Mouse (Mus musculus) CH12.LX (cell line): ENCODE results near the gene Snai1. TPM values are rescaled to one million over a fixed set of nuclear protein-coding genes. Genes with fewer than 3 reads are reported as not detected.

Source experiments
- DNase-seq: peaks from one replicate; pipeline ENCODE4 v3.0.0-alpha.2; 2013; ENCODE audit errors: extremely low read depth
- H3K27ac ChIP-seq: 2 replicates; pipeline ENCODE4 v1.5.1; 2012; ENCODE audit warnings: low read depth, mild to moderate bottlenecking, control low read depth, moderate library complexity; ENCODE audit not compliant: insufficient read depth
- H3K27me3 ChIP-seq: replicated peaks from 2 replicates; pipeline ENCODE3; 2012; ENCODE audit warnings: inconsistent platforms
- H3K36me3 ChIP-seq, 2 experiments: replicated peaks in 1 of 2; 2 replicates each; pipeline versions ENCODE3 to v1.6.1; 2012; ENCODE audit warnings: inconsistent platforms in 1 of 2, low read length in 1 of 2, mild to moderate bottlenecking in 1 of 2, mixed read lengths in 1 of 2, moderate library complexity in 1 of 2; ENCODE audit not compliant: control insufficient read depth in 1 of 2, insufficient read depth in 1 of 2
- H3K4me1 ChIP-seq, 2 experiments: 2 replicates each; pipeline ENCODE4 v1.6.1; 2012; ENCODE audit warnings: inconsistent platforms in 1 of 2, moderate library complexity in 1 of 2; ENCODE audit not compliant: insufficient read depth in 2 of 2, control insufficient read depth in 1 of 2
- H3K4me2 ChIP-seq: 2 replicates; pipeline ENCODE4 v1.6.1; 2012; ENCODE audit warnings: low read depth, mild to moderate bottlenecking, control low read depth; ENCODE audit not compliant: poor library complexity, insufficient read depth, severe bottlenecking
- H3K4me3 ChIP-seq, 3 experiments: fragments of 150-350 bp in 1 of 3; sonication (generic) in 1 of 3; replicated peaks in 1 of 3; 2 replicates each; pipeline versions ENCODE3 to v1.5.1; 2011 to 2012; ENCODE audit warnings: low read depth in 2 of 3, low read length in 2 of 3, mild to moderate bottlenecking in 2 of 3, moderate library complexity in 2 of 3, control low read depth in 1 of 3, improper control_type of control experiment in 1 of 3, inconsistent platforms in 1 of 3, mixed read lengths in 1 of 3; ENCODE audit not compliant: poor library complexity in 1 of 3
- H3K79me2 ChIP-seq: replicated peaks from 2 replicates; pipeline ENCODE4 v1.6.1; 2012; ENCODE audit warnings: mild to moderate bottlenecking, moderate library complexity; ENCODE audit not compliant: control insufficient read depth, poor library complexity, insufficient read depth, severe bottlenecking; ENCODE audit errors: extremely low read depth
- H3K9ac ChIP-seq: 2 replicates; pipeline ENCODE4 v1.6.1; 2012; ENCODE audit warnings: low read depth, mild to moderate bottlenecking, control low read depth, moderate library complexity; ENCODE audit not compliant: insufficient read depth
- H3K9me3 ChIP-seq: replicated peaks from 2 replicates; pipeline ENCODE3; 2012; ENCODE audit warnings: low read length, inconsistent platforms, mixed read lengths
- BHLHE40 ChIP-seq: IDR thresholded peaks from 2 replicates; pipeline ENCODE4 v1.6.1; 2011; ENCODE audit warnings: mild to moderate bottlenecking, low read depth, low read length, improper control_type of control experiment
- E2F4 ChIP-seq: IDR thresholded peaks from 2 replicates; pipeline ENCODE4 v1.6.1; 2011; ENCODE audit warnings: low read depth, low read length, improper control_type of control experiment; ENCODE audit not compliant: insufficient replicate concordance
- EP300 ChIP-seq: IDR thresholded peaks from 2 replicates; pipeline ENCODE4 v1.6.1; 2011; ENCODE audit warnings: low read length, improper control_type of control experiment
- ETS1 ChIP-seq: conservative IDR thresholded peaks from 2 replicates; pipeline ENCODE4 v1.6.1; 2012; ENCODE audit warnings: low read depth, mild to moderate bottlenecking, inconsistent platforms, low read length, improper control_type of control experiment, moderate library complexity
- GABPA ChIP-seq: IDR thresholded peaks from 2 replicates; pipeline ENCODE4 v1.6.1; 2012; ENCODE audit warnings: low read depth, low read length, improper control_type of control experiment, inconsistent platforms; ENCODE audit not compliant: insufficient replicate concordance
- IRF4 ChIP-seq: IDR thresholded peaks from 2 replicates; pipeline ENCODE4 v1.6.1; 2014; ENCODE audit warnings: low read depth, mild to moderate bottlenecking, inconsistent platforms, low read length, improper control_type of control experiment
- KAT2A ChIP-seq: IDR thresholded peaks from 2 replicates; pipeline ENCODE4 v1.6.1; 2012; ENCODE audit warnings: low read length, improper control_type of control experiment, inconsistent platforms; ENCODE audit not compliant: insufficient replicate concordance
- MAFK ChIP-seq: IDR thresholded peaks from 2 replicates; pipeline ENCODE4 v1.6.1; 2011; ENCODE audit warnings: low read length, improper control_type of control experiment; ENCODE audit not compliant: insufficient replicate concordance
- MAX ChIP-seq: IDR thresholded peaks from 2 replicates; pipeline ENCODE4 v1.6.1; 2011; ENCODE audit warnings: low read length, improper control_type of control experiment
- MXI1 ChIP-seq: IDR thresholded peaks from 2 replicates; pipeline ENCODE4 v1.6.1; 2011; ENCODE audit warnings: mild to moderate bottlenecking, low read depth, low read length, improper control_type of control experiment
- MYC ChIP-seq: IDR thresholded peaks from 2 replicates; pipeline ENCODE4 v1.6.1; 2011; ENCODE audit warnings: low read depth, mild to moderate bottlenecking, improper control_type of control experiment, low read length
- NELFE ChIP-seq: IDR thresholded peaks from 2 replicates; pipeline ENCODE4 v1.6.1; 2011; ENCODE audit warnings: low read depth, low read length, improper control_type of control experiment
- NRF1 ChIP-seq: IDR thresholded peaks from 2 replicates; pipeline ENCODE4 v1.6.1; 2014; ENCODE audit warnings: low read depth, mild to moderate bottlenecking, inconsistent platforms, low read length, improper control_type of control experiment, moderate library complexity
- PAX5 ChIP-seq: IDR thresholded peaks from 2 replicates; pipeline ENCODE4 v1.6.1; 2012; ENCODE audit warnings: low read length, inconsistent platforms, mixed read lengths
- POLR2A ChIP-seq: IDR thresholded peaks from 2 replicates; pipeline ENCODE4 v1.6.1; 2011; ENCODE audit warnings: low read depth, mild to moderate bottlenecking, improper control_type of control experiment, low read length
- POLR2AphosphoS2 ChIP-seq: IDR thresholded peaks from 2 replicates; pipeline ENCODE4 v1.6.1; 2011; ENCODE audit warnings: low read depth, low read length, improper control_type of control experiment
- RCOR1 ChIP-seq: conservative IDR thresholded peaks from 2 replicates; pipeline ENCODE4 v1.6.1; 2012; ENCODE audit warnings: low read depth, mild to moderate bottlenecking, inconsistent platforms, low read length, improper control_type of control experiment
- SIN3A ChIP-seq: IDR thresholded peaks from 2 replicates; pipeline ENCODE4 v1.6.1; 2012; ENCODE audit warnings: low read length, improper control_type of control experiment, inconsistent platforms
- SMC3 ChIP-seq: IDR thresholded peaks from 2 replicates; pipeline ENCODE4 v1.6.1; 2011; ENCODE audit warnings: low read depth, low read length, improper control_type of control experiment
- TBP ChIP-seq: conservative IDR thresholded peaks from 2 replicates; pipeline ENCODE4 v1.6.1; 2011; ENCODE audit warnings: low read depth, low read length, improper control_type of control experiment
- ZKSCAN1 ChIP-seq: IDR thresholded peaks from 2 replicates; pipeline ENCODE4 v1.6.1; 2012; ENCODE audit warnings: low read depth, inconsistent platforms, low read length, improper control_type of control experiment, borderline replicate concordance
- ZMIZ1 ChIP-seq: IDR thresholded peaks from 2 replicates; pipeline ENCODE4 v1.6.1; 2012; ENCODE audit warnings: low read depth, mild to moderate bottlenecking, inconsistent platforms, low read length, improper control_type of control experiment
- ZNF384 ChIP-seq: IDR thresholded peaks from 2 replicates; pipeline ENCODE4 v1.6.1; 2012; ENCODE audit warnings: low read depth, low read length, improper control_type of control experiment, inconsistent platforms
- dilution Hi-C: fragments of 300-500 bp; cut with MboI; formaldehyde crosslinking; loops from 2 replicates; pipeline ENCODE4 v1.14.3; 2020; ENCODE audit warnings: low sequenced_read_pairs; ENCODE audit not compliant: extremely low pct_unique_long_range_greater_than_20kb, extremely low pct_ligation_motif_present
- in situ Hi-C: fragments of 300-500 bp; cut with MboI; formaldehyde crosslinking; loops from 3 replicates; pipeline ENCODE4 v1.14.3; 2019; ENCODE audit warnings: low sequenced_read_pairs, low pct_ligation_motif_present, low pct_unique_long_range_greater_than_20kb, mixed read lengths
- polyA plus RNA-seq: library from polyadenylated mRNA; unstranded; fragments of >175 nt; gene quantifications from 2 replicates; pipeline ENCODE4 v1.2.1, GENCODE M21; 2012; ENCODE audit warnings: low read depth; ENCODE audit not compliant: insufficient read length
- total RNA-seq, 2 experiments: library from RNA; depleted of rRNA; stranded (reverse); fragments of 300-350 nt in 1 of 2; fragments of >200 nt in 1 of 2; gene quantifications; 2 replicates each; pipeline ENCODE4 v1.2.3; 2012 to 2014

Snai1 gene
- total and polyA plus RNA-seq, 3 experiments = 1.6 to 12.6 (median 3.1) TPM

DNA sequence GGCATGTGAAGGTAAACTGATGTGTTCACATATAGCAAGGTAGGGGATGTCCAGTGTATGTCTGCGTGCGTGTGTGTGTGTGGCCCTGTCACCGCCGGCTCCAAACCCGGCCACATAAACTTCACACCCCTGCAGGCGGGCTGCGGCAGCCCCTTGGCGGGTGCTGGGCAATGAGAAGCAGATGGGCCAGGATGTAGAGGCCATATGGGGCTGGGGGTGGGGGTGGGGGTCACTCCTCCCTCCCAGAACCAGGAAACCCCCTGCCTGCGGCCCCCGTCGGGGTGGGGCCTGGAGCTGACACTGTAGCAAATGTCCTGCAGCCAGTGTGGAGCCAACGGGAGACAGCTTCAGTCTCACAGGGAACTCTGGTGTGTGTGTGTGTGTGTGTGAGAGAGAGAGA is 25.7 kb downstream of the Snai1 start:
- no peak overlapping the region for H3K4me2 ChIP-seq
- no peak for DNase-seq
- H3K79me2 ChIP-seq = no peaks in the 10 kb centered on the region
- H3K4me3 ChIP-seq = no peak overlapping the region
- H3K27ac ChIP-seq = no peak overlapping the region
- H3K9me3 ChIP-seq = no peaks in the 10 kb centered on the region
- H3K36me3 ChIP-seq = peaks cover 0 to 29% of the 10 kb centered on the region in 2 experiments
- no peaks in the 10 kb centered on the region for H3K27me3 ChIP-seq
- TF ChIP-seq RCOR1 (no peak), ETS1 (no peak), MYC (no peak), MXI1 (no peak), MAFK (no peak), BHLHE40 (no peak), ZNF384 (no peak), NRF1 (no peak), POLR2AphosphoS2 (no peak), E2F4 (no peak)
- TF ChIP-seq, all 38 proteins: peak for 0
- H3K4me1 ChIP-seq = peaks cover 28 to 53% of the 10 kb centered on the region in 2 experiments
- in situ Hi-C loops (no loop called here), dilution Hi-C loops (no loop called here)
- H3K9ac ChIP-seq = no peak overlapping the region

DNA sequence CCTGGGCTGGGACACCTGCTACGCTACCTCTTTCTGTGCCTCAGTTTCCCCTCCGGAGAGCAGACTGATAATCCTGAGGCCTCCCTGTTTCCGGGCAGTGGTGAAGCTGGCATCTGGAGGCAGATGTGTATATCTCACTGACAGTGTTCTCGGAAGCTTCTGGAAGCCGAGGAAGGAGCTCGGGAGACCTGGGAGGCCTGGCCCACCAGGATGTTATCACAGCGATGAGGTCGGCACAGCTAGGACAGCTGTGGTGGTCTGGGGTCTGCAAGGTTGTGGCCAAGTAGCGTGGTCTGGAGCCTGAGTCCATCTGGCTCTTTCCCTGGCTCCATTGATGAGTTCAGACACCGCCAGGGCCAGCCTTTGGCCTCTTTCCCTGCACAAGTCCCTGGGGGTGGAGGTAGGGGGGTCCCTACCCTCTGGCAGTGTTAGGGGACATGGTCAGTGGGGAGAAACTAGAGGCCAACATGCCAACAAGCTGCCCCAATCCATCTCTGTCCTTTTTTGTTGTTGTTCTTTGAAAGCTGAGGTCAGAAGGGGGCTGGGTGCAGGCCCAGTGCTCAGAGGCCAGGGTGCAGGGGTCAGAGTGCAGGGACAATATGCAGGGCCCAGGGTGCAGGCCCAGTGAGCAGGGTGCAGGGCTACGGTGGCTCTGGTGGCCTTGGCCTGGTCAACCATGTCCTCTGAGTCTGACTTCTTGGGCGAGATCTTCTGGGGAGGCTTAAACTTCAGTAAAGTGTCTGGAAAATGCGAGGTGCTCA is 26.7 kb downstream of the Snai1 start:
- peak overlapping the region; percentile 1; the same call in 1 of the 2 replicates for H3K27ac ChIP-seq
- H3K9ac ChIP-seq = no peak overlapping the region
- peaks cover 28 to 50% of the 10 kb centered on the region in 2 experiments for H3K4me1 ChIP-seq
- H3K4me2 ChIP-seq = no peak overlapping the region
- no peaks in the 10 kb centered on the region for H3K79me2 ChIP-seq
- H3K27me3 ChIP-seq = no peaks in the 10 kb centered on the region
- in situ Hi-C loops = no loop called here
- DNase-seq = no peak
- H3K36me3 ChIP-seq = peaks cover 0 to 20% of the 10 kb centered on the region in 2 experiments
- peak overlapping the region in 1 of 3 experiments; percentile 9 for H3K4me3 ChIP-seq
- dilution Hi-C loops = no loop called here
- no peak for TF ChIP-seq E2F4
- TF ChIP-seq SMC3 = no peak
- TF ChIP-seq EP300 = no peak
- no peak for TF ChIP-seq SIN3A
- TF ChIP-seq KAT2A = no peak
- TF ChIP-seq ZMIZ1 = no peak
- no peak for TF ChIP-seq PAX5
- TF ChIP-seq ZKSCAN1 = no peak
- no peak for TF ChIP-seq ZNF384
- no peak for TF ChIP-seq ETS1
- TF ChIP-seq TBP = no peak
- no peak for TF ChIP-seq NELFE
- TF ChIP-seq BHLHE40 = no peak
- TF ChIP-seq MAX = no peak
- TF ChIP-seq POLR2A = no peak
- TF ChIP-seq NRF1 = no peak
- TF ChIP-seq GABPA = no peak
- no peak for TF ChIP-seq MXI1
- no peak for TF ChIP-seq IRF4
- no peaks in the 10 kb centered on the region for H3K9me3 ChIP-seq
